ENCODE assay signal across 8 mouse cellular contexts in the genomic region with DNA sequence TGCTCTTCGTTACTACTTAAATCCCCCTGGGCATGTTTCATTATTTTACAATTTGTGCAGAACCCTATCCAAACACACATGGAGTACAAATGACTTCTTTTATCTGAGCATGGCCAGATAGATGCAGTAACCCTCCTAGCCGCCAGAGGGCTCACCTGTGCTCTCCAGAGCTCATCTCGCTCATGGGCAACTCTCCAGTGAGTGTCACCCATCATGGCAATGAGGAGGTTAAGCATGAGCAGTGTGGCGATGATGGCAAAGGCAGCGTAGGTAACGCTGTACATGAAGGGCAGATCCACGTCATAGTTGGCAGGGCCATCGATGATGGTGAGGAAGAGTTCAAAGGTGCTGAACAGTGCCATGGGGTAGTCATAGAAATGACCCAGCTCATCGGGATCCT. TPM values are rescaled to one million over a fixed set of nuclear protein-coding genes. Genes with fewer than 3 reads are reported as not detected.
DNase-seq lines count a peak whose midpoint lies in the region; ATAC-seq lines count a peak whose summit lies in the region.

No protein-coding gene starts in this region.

- H3K36me3 ChIP-seq in forebrain, embryonic 13.5 days (ENCODE audit: poor library complexity, severe bottlenecking) = peaks cover 32% of the 10 kb centered on the region
- H3K36me3 ChIP-seq in forebrain, embryonic 16.5 days (ENCODE audit: control insufficient read depth, insufficient read depth) = no peaks in the 10 kb centered on the region
- peaks cover 9% of the 10 kb centered on the region; the same call in 1 of the 2 replicates for H3K36me3 ChIP-seq in forebrain, embryonic 15.5 days

- H3K9me3 ChIP-seq in forebrain, embryonic 13.5 days (replicated peaks) = no peaks in the 10 kb centered on the region
- H3K9me3 ChIP-seq in forebrain, embryonic 16.5 days (ENCODE audit: control insufficient read depth, low read length) = no peaks in the 10 kb centered on the region
- no peaks in the 10 kb centered on the region for H3K9me3 ChIP-seq in forebrain, embryonic 15.5 days

- H3K27ac ChIP-seq in forebrain, embryonic 13.5 days = no peak overlapping the region
- H3K27ac ChIP-seq in forebrain, embryonic 16.5 days (ENCODE audit: low read length) = no peak overlapping the region
- no peak overlapping the region for H3K27ac ChIP-seq in forebrain, embryonic 15.5 days (replicated peaks)

- H3K9ac ChIP-seq in forebrain, embryonic 13.5 days = no peak overlapping the region
- H3K9ac ChIP-seq in forebrain, embryonic 16.5 days (replicated peaks; ENCODE audit: low read depth, low read length) = no peak overlapping the region
- H3K9ac ChIP-seq in forebrain, embryonic 15.5 days (replicated peaks) = no peak overlapping the region

- no peaks in the 10 kb centered on the region for H3K4me1 ChIP-seq in forebrain, embryonic 13.5 days
- no peaks in the 10 kb centered on the region for H3K4me1 ChIP-seq in forebrain, embryonic 16.5 days (replicated peaks; ENCODE audit: control insufficient read depth, insufficient read depth, low read length)
- H3K4me1 ChIP-seq in forebrain, embryonic 15.5 days = no peaks in the 10 kb centered on the region

- no peaks in the 10 kb centered on the region for H3K27me3 ChIP-seq in forebrain, embryonic 13.5 days
- H3K27me3 ChIP-seq in forebrain, embryonic 16.5 days (replicated peaks; ENCODE audit: control insufficient read depth, insufficient read depth, low read length) = no peaks in the 10 kb centered on the region
- no peaks in the 10 kb centered on the region for H3K27me3 ChIP-seq in forebrain, embryonic 15.5 days

- peak; percentile 53 to 58 for DNase-seq in right cerebral cortex, adult 2 months (ENCODE audit: low spot score in 2 of 2)
- no peak for DNase-seq in right cerebral cortex, postnatal 36 days (ENCODE audit: low spot score in 2 of 2)
- peak; percentile 11 for DNase-seq in mesoderm, embryonic 11.5 days (ENCODE audit: low read depth, low spot score)
- no peak for DNase-seq in gastrocnemius, adult 18-20 months (ENCODE audit: low spot score)
- no peak for DNase-seq in gastrocnemius, postnatal 10 days

- H3K4me2 ChIP-seq in forebrain, embryonic 13.5 days = no peak overlapping the region
- H3K4me2 ChIP-seq in forebrain, embryonic 16.5 days (ENCODE audit: low read length) = no peak overlapping the region
- H3K4me2 ChIP-seq in forebrain, embryonic 15.5 days (replicated peaks) = no peak overlapping the region

- 69% methylated on average over 9 of the region's 9 CpGs for WGBS in forebrain, embryonic 13.5 days
- 67% methylated on average over 9 of the region's 9 CpGs for WGBS in forebrain, embryonic 16.5 days
- 66% methylated on average over 9 of the region's 9 CpGs for WGBS in forebrain, embryonic 15.5 days

- no peak overlapping the region for H3K4me3 ChIP-seq in forebrain, embryonic 13.5 days
- no peak overlapping the region for H3K4me3 ChIP-seq in forebrain, embryonic 16.5 days (replicated peaks; ENCODE audit: low read length)
- no peak overlapping the region for H3K4me3 ChIP-seq in forebrain, embryonic 15.5 days

- ATAC-seq in forebrain, embryonic 13.5 days = 0 out of 2 replicates have a peak, but pooled peaks have one; percentile 8
- ATAC-seq in forebrain, embryonic 16.5 days = no peak
- 0 out of 2 replicates have a peak, but pooled peaks have one; percentile 32 for ATAC-seq in forebrain, embryonic 15.5 days (replicated peaks)

RNA-seq across cellular contexts. Expression of a gene that starts 13.5 kb away (rescaled TPM):
- 0.25 and 0.46 TPM in 2 replicates for polyA plus RNA-seq in forebrain, embryonic 13.5 days (2015; fragmentation: Nextera tagmentation; extraction: Ambion mirVana)
- polyA plus RNA-seq in forebrain, embryonic 16.5 days (2015; fragmentation: Nextera tagmentation; extraction: Ambion mirVana) = 0.60 and 0.65 TPM in 2 replicates
- polyA plus RNA-seq in forebrain, embryonic 15.5 days (2015; fragmentation: Nextera tagmentation; extraction: Ambion mirVana) = 0.46 and 0.52 TPM in 2 replicates
- not detected for total RNA-seq in gastrocnemius, adult 18-20 months (2021)
- not detected for total RNA-seq in gastrocnemius, postnatal 10 days (2021)

RNA-seq across cellular contexts. Expression of a gene that starts 17.4 kb away (rescaled TPM):
- polyA plus RNA-seq in forebrain, embryonic 13.5 days (2015; fragmentation: Nextera tagmentation; extraction: Ambion mirVana) = 19.2 TPM in 2 replicates
- polyA plus RNA-seq in forebrain, embryonic 16.5 days (2015; fragmentation: Nextera tagmentation; extraction: Ambion mirVana) = 37.7 and 39.4 TPM in 2 replicates
- 33.2 and 34.6 TPM in 2 replicates for polyA plus RNA-seq in forebrain, embryonic 15.5 days (2015; fragmentation: Nextera tagmentation; extraction: Ambion mirVana)
- under 1 TPM; 0.76 to 0.91 TPM for total RNA-seq in gastrocnemius, adult 18-20 months (2021)
- total RNA-seq in gastrocnemius, postnatal 10 days (2021) = 1 to 10 TPM; 2.2 to 4.7 TPM

RNA-seq across cellular contexts. Expression of a gene that starts 57.9 kb away (rescaled TPM):
- not detected in 2 replicates for polyA plus RNA-seq in forebrain, embryonic 13.5 days (2015; fragmentation: Nextera tagmentation; extraction: Ambion mirVana)
- polyA plus RNA-seq in forebrain, embryonic 16.5 days (2015; fragmentation: Nextera tagmentation; extraction: Ambion mirVana) = not detected in 2 replicates
- polyA plus RNA-seq in forebrain, embryonic 15.5 days (2015; fragmentation: Nextera tagmentation; extraction: Ambion mirVana) = not detected in 2 replicates
- not detected for total RNA-seq in gastrocnemius, adult 18-20 months (2021)
- total RNA-seq in gastrocnemius, postnatal 10 days (2021) = not detected

Comparison
In these comparisons a context has a peak if more than half of its experiments do, and no peak if none do; other contexts are left out.
1. DNase-seq: peak in right cerebral cortex, adult 2 months (2 of 2) and mesoderm, embryonic 11.5 days (single experiment); none in right cerebral cortex, postnatal 36 days (0 of 2), gastrocnemius, adult 18-20 months (single experiment) and gastrocnemius, postnatal 10 days (single experiment).